Mouse (Mus musculus) MN1 (cell line): ENCODE measurements around the gene Hif3a.

Source experiments
- DNase-seq: peaks from one replicate; pipeline ENCODE4 v3.0.0-alpha.2; 2016; ENCODE audit warnings: low spot score

Hif3a gene

GRCm38 (mm10) chr7:17024814-17025504 is 37.3 kb downstream of the Hif3a start:
- DNase-seq: peak; percentile 47

- DNase-seq: no peak
Measured at GRCm38 (mm10) chr7:17024141-17024540, 38.1 kb downstream of the Hif3a start.

GRCm38 (mm10) chr7:17023701-17024100 is 38.5 kb downstream of the Hif3a start:
- DNase-seq: no peak

GRCm38 (mm10) chr7:17022176-17022575 is 40.1 kb downstream of the Hif3a start:
- no peak for DNase-seq

- no peak for DNase-seq
Measured at GRCm38 (mm10) chr7:17019426-17020166, 42.6 kb downstream of the Hif3a start.

- DNase-seq: no peak
Measured at GRCm38 (mm10) chr7:17017921-17018320, 44.3 kb downstream of the Hif3a start.

GRCm38 (mm10) chr7:17017036-17017435 is 45.2 kb downstream of the Hif3a start:
- peak; percentile 96 for DNase-seq

- no peak for DNase-seq
Measured at GRCm38 (mm10) chr7:17015381-17015780, 46.8 kb downstream of the Hif3a start.

GRCm38 (mm10) chr7:17011909-17012590 is 50.2 kb downstream of the Hif3a start:
- no peak for DNase-seq

GRCm38 (mm10) chr7:17010010-17010347 is 52.2 kb downstream of the Hif3a start:
- DNase-seq: no peak

GRCm38 (mm10) chr7:17009326-17010009 is 52.8 kb downstream of the Hif3a start:
- DNase-seq: no peak

GRCm38 (mm10) chr7:17007300-17007699 is 54.9 kb downstream of the Hif3a start:
- DNase-seq: peak; percentile 73

- no peak for DNase-seq
Measured at GRCm38 (mm10) chr7:17004716-17005115, 57.5 kb downstream of the Hif3a start.

- DNase-seq: no peak
Measured at GRCm38 (mm10) chr7:17003230-17003960, 58.8 kb downstream of the Hif3a start.

GRCm38 (mm10) chr7:17002375-17003195 is 59.6 kb downstream of the Hif3a start:
- peak; percentile 82 for DNase-seq

- DNase-seq: peak; percentile 80
Measured at GRCm38 (mm10) chr7:16999650-17000049, 62.6 kb downstream of the Hif3a start.

- DNase-seq: no peak
Measured at GRCm38 (mm10) chr7:16999233-16999632, 63.0 kb downstream of the Hif3a start.

- DNase-seq: no peak
Measured at GRCm38 (mm10) chr7:16995345-16995744, 66.9 kb downstream of the Hif3a start.

GRCm38 (mm10) chr7:16994400-16994799 is 67.8 kb downstream of the Hif3a start:
- DNase-seq: no peak

GRCm38 (mm10) chr7:16993651-16994399 is 68.4 kb downstream of the Hif3a start:
- no peak for DNase-seq
